33 mouse cellular contexts compared by ENCODE assay signal in the genomic region with DNA sequence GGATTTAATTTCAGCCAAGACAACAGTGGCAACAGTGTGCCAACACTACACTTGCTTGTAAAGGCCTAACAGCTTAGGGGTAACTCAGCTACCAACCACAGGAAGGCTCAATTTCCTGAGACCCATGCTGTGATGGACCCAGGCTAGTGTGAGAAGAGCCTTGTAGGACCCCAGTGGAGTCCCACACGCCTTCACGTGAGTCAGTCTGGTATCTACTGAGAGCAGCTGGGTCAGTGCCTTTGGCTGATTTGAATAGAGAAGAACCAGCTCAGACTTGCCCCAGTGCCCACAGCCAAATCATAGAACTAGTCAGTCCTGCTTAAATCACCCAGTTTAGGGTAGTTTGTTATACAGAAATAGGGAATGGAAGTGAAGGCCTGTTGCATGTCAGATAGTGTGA. TPM values are rescaled to one million over a fixed set of nuclear protein-coding genes. Genes with fewer than 3 reads are reported as not detected.
"Had no signal": no experiment of that assay in that cellular context is flagged by ENCODE, and none has a peak within 500 bp of the region (broad histone marks: within the 10 kb centered on the region; RNA-seq: fewer than 3 reads in every experiment).

No protein-coding gene starts in this region.

- H3K27ac ChIP-seq: heart, embryonic 10.5 days; heart, embryonic 13.5 days; heart, embryonic 15.5 days; hindbrain, embryonic 10.5 days; hindbrain, embryonic 12.5 days; hindbrain, embryonic 13.5 days; hindbrain, embryonic 14.5 days; hindbrain, embryonic 15.5 days; hindbrain, postnatal 0 days; intestine, embryonic 15.5 days; kidney, embryonic 15.5 days; kidney, postnatal 0 days; layer of hippocampus, adult 2 months had no signal

- H3K9ac ChIP-seq: heart, embryonic 12.5 days; heart, embryonic 13.5 days; heart, embryonic 15.5 days; hindbrain, embryonic 12.5 days; hindbrain, embryonic 13.5 days; hindbrain, embryonic 14.5 days; hindbrain, embryonic 15.5 days; intestine, embryonic 15.5 days; kidney, embryonic 15.5 days had no signal

- H3K4me2 ChIP-seq: heart, embryonic 11.5 days; heart, embryonic 12.5 days; heart, embryonic 13.5 days; heart, embryonic 15.5 days; hindbrain, embryonic 12.5 days; hindbrain, embryonic 13.5 days; hindbrain, embryonic 14.5 days; hindbrain, embryonic 15.5 days; intestine, embryonic 15.5 days; kidney, embryonic 15.5 days had no signal

- DNase-seq: heart, postnatal 10 days; heart, postnatal 14 days; heart, postnatal 36 days; heart, postnatal 4 days; kidney, adult 11 months; kidney, adult 18-20 months; kidney, adult 2 months; kidney, adult 8-10 months; kidney, adult 9 months; kidney, postnatal 10 days; kidney, postnatal 14 days; kidney, postnatal 25 days; kidney, postnatal 36 days; kidney, postnatal 4 days; layer of hippocampus, adult 9-11 months; layer of hippocampus, postnatal 36 days had no signal

- H3K27me3 ChIP-seq: heart, embryonic 12.5 days; heart, embryonic 13.5 days; heart, embryonic 15.5 days; hindbrain, embryonic 12.5 days; hindbrain, embryonic 13.5 days; hindbrain, embryonic 15.5 days; intestine, embryonic 15.5 days; kidney, embryonic 15.5 days had no signal

- H3K9me3 ChIP-seq: heart, embryonic 10.5 days; heart, embryonic 12.5 days; heart, embryonic 13.5 days; heart, embryonic 15.5 days; hindbrain, embryonic 10.5 days; hindbrain, embryonic 12.5 days; hindbrain, embryonic 13.5 days; hindbrain, embryonic 15.5 days; intestine, embryonic 15.5 days; kidney, embryonic 15.5 days had no signal

- H3K36me3 ChIP-seq: heart, embryonic 10.5 days; heart, embryonic 12.5 days; heart, embryonic 13.5 days; heart, embryonic 15.5 days; hindbrain, embryonic 10.5 days; hindbrain, embryonic 12.5 days; hindbrain, embryonic 13.5 days; intestine, embryonic 15.5 days; kidney, embryonic 15.5 days had no signal

- H3K4me1 ChIP-seq: heart, embryonic 10.5 days; heart, embryonic 12.5 days; heart, embryonic 13.5 days; heart, embryonic 15.5 days; hindbrain, embryonic 10.5 days; hindbrain, embryonic 12.5 days; hindbrain, embryonic 13.5 days; hindbrain, embryonic 15.5 days; intestine, embryonic 15.5 days; kidney, embryonic 15.5 days had no signal

- H3K4me3 ChIP-seq: heart, embryonic 10.5 days; heart, embryonic 12.5 days; heart, embryonic 13.5 days; heart, embryonic 15.5 days; hindbrain, embryonic 10.5 days; hindbrain, embryonic 12.5 days; hindbrain, embryonic 13.5 days; hindbrain, embryonic 15.5 days; intestine, embryonic 15.5 days; kidney, embryonic 15.5 days; layer of hippocampus, adult 2 months had no signal

RNA-seq across cellular contexts. Expression of gene Dclk3, which starts 40.8 kb away (rescaled TPM):
- total RNA-seq: hematopoietic stem cell, adult 5-6 weeks had no signal
- polyA plus RNA-seq: inflammation-experienced regulatory T-cells, adult 6 months had no signal
